22 mouse cellular contexts compared by ENCODE assay signal in genomic region chr7:81326043-81326442, GRCm38 (mm10). TPM values are rescaled to one million over a fixed set of nuclear protein-coding genes. Genes with fewer than 3 reads are reported as not detected.
DNase-seq lines count a peak whose midpoint lies in the region; ATAC-seq and TF ChIP-seq lines count a peak whose summit lies in the region.
"Had no signal": no experiment of that assay in that cellular context is flagged by ENCODE, and none has a peak within 500 bp of the region (broad histone marks: within the 10 kb centered on the region; RNA-seq: fewer than 3 reads in every experiment).

No protein-coding gene starts in this region.

- ATAC-seq in liver, postnatal 0 days, result peak; percentile 43
- no peak for ATAC-seq in liver, embryonic 12.5 days
- ATAC-seq in stomach, postnatal 0 days (ENCODE audit: low FRiP score, low TSS enrichment), result peak; percentile 74
- no peak for ATAC-seq in activated CD4-positive, CD25-positive, alpha-beta regulatory T cell, adult 4 months
- ATAC-seq: CD4-positive, CD25-positive, alpha-beta regulatory T cell, adult 4 months; Patski had no signal

- 70% methylated on average over 12 of the region's 12 CpGs for WGBS in liver, postnatal 0 days (ENCODE audit: insufficient replicate concordance)
- whole genome bisulfite sequencing in liver, embryonic 12.5 days (ENCODE audit: insufficient replicate concordance), result 61% methylated on average over 12 of the region's 12 CpGs
- 66% methylated on average over 12 of the region's 12 CpGs for WGBS in stomach, postnatal 0 days

- H3K9ac ChIP-seq in liver, postnatal 0 days (replicated peaks), result no peak overlapping the region
- H3K9ac ChIP-seq in liver, embryonic 12.5 days, result no peak overlapping the region
- no peak overlapping the region for H3K9ac ChIP-seq in stomach, postnatal 0 days (ENCODE audit: low read length)

- DNase-seq in liver, postnatal 0 days, result no peak
- DNase-seq in 416B (ENCODE audit: low read depth), result peak; percentile 71
- no peak for DNase-seq in stomach, postnatal 0 days (ENCODE audit: low spot score)
- no peak for DNase-seq in heart, adult 9 months (ENCODE audit: low spot score in 2 of 2)
- DNase-seq: adrenal gland, adult 2 months; adrenal gland, adult 8-10 months; adrenal gland, postnatal 10 days; adrenal gland, postnatal 14 days; adrenal gland, postnatal 25 days; adrenal gland, postnatal 36 days; B cell, adult 2 months; cerebellum, adult 11 months; cerebellum, adult 11-12 months; cerebellum, adult 18-20 months; cerebellum, adult 2 months; cerebellum, adult 8-10 months had no signal

- TF ChIP-seq EP300 in liver, postnatal 0 days (IDR thresholded peaks at IDR 0.05; ENCODE audit: low read depth), result no peak
- TF ChIP-seq EP300 in stomach, postnatal 0 days (optimal IDR thresholded peaks at IDR 0.05), result no peak

- H3K27ac ChIP-seq in liver, postnatal 0 days (ENCODE audit: low read depth), result no peak overlapping the region
- no peak overlapping the region for H3K27ac ChIP-seq in liver, embryonic 12.5 days
- no peak overlapping the region for H3K27ac ChIP-seq in stomach, postnatal 0 days (replicated peaks)

- no peak overlapping the region for H3K4me3 ChIP-seq in liver, postnatal 0 days (ENCODE audit: low read depth, low read length)
- no peak overlapping the region for H3K4me3 ChIP-seq in liver, embryonic 12.5 days
- no peak overlapping the region for H3K4me3 ChIP-seq in stomach, postnatal 0 days (ENCODE audit: low read depth, low read length)

- no peaks in the 10 kb centered on the region for H3K9me3 ChIP-seq in liver, postnatal 0 days (ENCODE audit: low read length)
- no peaks in the 10 kb centered on the region for H3K9me3 ChIP-seq in liver, embryonic 12.5 days (replicated peaks)
- no peaks in the 10 kb centered on the region for H3K9me3 ChIP-seq in stomach, postnatal 0 days (ENCODE audit: control insufficient read depth, low read length)
- H3K9me3 ChIP-seq: G1E had no signal

- H3K36me3 ChIP-seq in liver, postnatal 0 days (replicated peaks; ENCODE audit: insufficient read depth, low read length), result peaks cover 18% of the 10 kb centered on the region; the same call in 1 of the 2 replicates
- H3K36me3 ChIP-seq in liver, embryonic 12.5 days, result peaks cover 5% of the 10 kb centered on the region; the same call in 1 of the 2 replicates
- H3K36me3 ChIP-seq in stomach, postnatal 0 days (ENCODE audit: control insufficient read depth, insufficient read depth, low read length), result peaks cover under 1% of the 10 kb centered on the region; the same call in 1 of the 2 replicates

- H3K27me3 ChIP-seq in liver, postnatal 0 days (ENCODE audit: insufficient read depth, low read length), result no peaks in the 10 kb centered on the region
- H3K27me3 ChIP-seq in liver, embryonic 12.5 days (replicated peaks), result no peaks in the 10 kb centered on the region
- no peaks in the 10 kb centered on the region for H3K27me3 ChIP-seq in stomach, postnatal 0 days (ENCODE audit: control insufficient read depth, insufficient read depth, low read length)
- H3K27me3 ChIP-seq: CH12.LX, Patski had no signal

- no peaks in the 10 kb centered on the region for H3K4me1 ChIP-seq in liver, postnatal 0 days (ENCODE audit: insufficient read depth)
- peaks cover 24% of the 10 kb centered on the region for H3K4me1 ChIP-seq in liver, embryonic 12.5 days
- H3K4me1 ChIP-seq in stomach, postnatal 0 days (replicated peaks; ENCODE audit: control insufficient read depth, insufficient read depth), result no peaks in the 10 kb centered on the region

- no peak for TF ChIP-seq CTCF in liver, postnatal 0 days (IDR thresholded peaks at IDR 0.05; ENCODE audit: low read depth)
- no peak for TF ChIP-seq CTCF in stomach, postnatal 0 days (IDR thresholded peaks at IDR 0.05; ENCODE audit: low read depth)

- no peak overlapping the region for H3K4me2 ChIP-seq in liver, postnatal 0 days (ENCODE audit: low read depth, low read length)
- H3K4me2 ChIP-seq in liver, embryonic 12.5 days, result no peak overlapping the region
- no peak overlapping the region for H3K4me2 ChIP-seq in stomach, postnatal 0 days (replicated peaks; ENCODE audit: low read depth)

RNA-seq across cellular contexts. Expression of gene Rps17, which starts 19.0 kb away (rescaled TPM):
- 684 and 710 TPM in 2 replicates for polyA plus RNA-seq in liver, postnatal 0 days (2015; fragmentation: Nextera tagmentation; extraction: Ambion mirVana)
- 991 and 1,051 TPM in 2 replicates for polyA plus RNA-seq in liver, embryonic 12.5 days (2016; fragmentation: Nextera tagmentation; extraction: Ambion mirVana)
- polyA plus RNA-seq in stomach, postnatal 0 days (2015; fragmentation: Nextera tagmentation; extraction: Ambion mirVana), result 1,024 and 1,034 TPM in 2 replicates
- 1,000 to 10,000 TPM; 1,375 to 1,389 TPM for polyA plus RNA-seq in activated CD4-positive, CD25-positive, alpha-beta regulatory T cell, adult 4 months (2017; shearing (Covaris generic))

Comparison
In these comparisons a context has a peak if more than half of its experiments do, and no peak if none do; other contexts are left out.
1. ATAC-seq: peak in liver, postnatal 0 days (single experiment) and stomach, postnatal 0 days (single experiment); none in liver, embryonic 12.5 days (single experiment) and activated CD4-positive, CD25-positive, alpha-beta regulatory T cell, adult 4 months (single experiment).